ENCODE assay signal across 14 mouse cellular contexts in genomic region chr7:4613740-4614403, GRCm38 (mm10). TPM values are rescaled to one million over a fixed set of nuclear protein-coding genes. Genes with fewer than 3 reads are reported as not detected.
DNase-seq lines count a peak whose midpoint lies in the region; ATAC-seq lines count a peak whose summit lies in the region.
"Had no signal": no experiment of that assay in that cellular context is flagged by ENCODE, and none has a peak within 500 bp of the region (broad histone marks: within the 10 kb centered on the region; RNA-seq: fewer than 3 reads in every experiment).

No protein-coding gene starts in this region.

- H3K4me1 ChIP-seq in megakaryocyte, embryonic 14.5 days: peaks cover 4% of the 10 kb centered on the region
- H3K4me1 ChIP-seq in midbrain, embryonic 14.5 days (ENCODE audit: control insufficient read depth, insufficient read depth, low read length): no peaks in the 10 kb centered on the region
- H3K4me1 ChIP-seq: embryonic facial prominence, embryonic 12.5 days had no signal

- H3K9ac ChIP-seq in midbrain, embryonic 14.5 days (replicated peaks; ENCODE audit: low read length): no peak overlapping the region
- H3K9ac ChIP-seq: embryonic facial prominence, embryonic 12.5 days had no signal

- peak overlapping the region; percentile 74 for H3K4me3 ChIP-seq in megakaryocyte, embryonic 14.5 days (replicated peaks)
- H3K4me3 ChIP-seq in midbrain, embryonic 14.5 days (replicated peaks; ENCODE audit: low read depth, low read length): no peak overlapping the region
- H3K4me3 ChIP-seq: embryonic facial prominence, embryonic 12.5 days had no signal

- peak; percentile 40 to 58 for DNase-seq in kidney, postnatal 25 days
- DNase-seq in kidney, adult 18-20 months: no peak
- peak; percentile 57 for DNase-seq in T-cell, adult 2 months (ENCODE audit: low spot score)
- DNase-seq in heart, adult 18-20 months: no peak
- DNase-seq in gastrocnemius, adult 8-10 months (ENCODE audit: low spot score in 2 of 2): no peak
- DNase-seq in midbrain, embryonic 14.5 days: no peak
- DNase-seq: adrenal gland, adult 2 months; heart, postnatal 36 days; lung, postnatal 10 days had no signal

- 82% methylated on average over 14 of the region's 14 CpGs for WGBS in midbrain, embryonic 14.5 days

- H3K27ac ChIP-seq in midbrain, embryonic 14.5 days (replicated peaks; ENCODE audit: low read depth, low read length): no peak overlapping the region
- H3K27ac ChIP-seq: embryonic facial prominence, embryonic 12.5 days had no signal

- no peaks in the 10 kb centered on the region for H3K36me3 ChIP-seq in megakaryocyte, embryonic 14.5 days (replicated peaks; ENCODE audit: low read length)
- H3K36me3 ChIP-seq in midbrain, embryonic 14.5 days (ENCODE audit: control insufficient read depth, insufficient read depth, low read length): no peaks in the 10 kb centered on the region
- H3K36me3 ChIP-seq: embryonic facial prominence, embryonic 12.5 days had no signal

- ATAC-seq in hematopoietic stem cell, adult 5-6 weeks (replicated peaks in 1 of 2; ENCODE audit: insufficient read depth in 1 of 2, low FRiP score in 2 of 2, low TSS enrichment in 1 of 2, low read depth in 1 of 2, poor library complexity in 2 of 2, severe bottlenecking in 2 of 2): peak; percentile 81 to 90
- ATAC-seq in midbrain, embryonic 14.5 days (ENCODE audit: low FRiP score, low TSS enrichment): no peak
- ATAC-seq: forebrain, embryonic 14.5 days had no signal

- peaks cover 11% of the 10 kb centered on the region; the same call in 1 of the 2 replicates for H3K9me3 ChIP-seq in megakaryocyte, embryonic 14.5 days
- no peaks in the 10 kb centered on the region for H3K9me3 ChIP-seq in midbrain, embryonic 14.5 days (ENCODE audit: control insufficient read depth, low read length)
- H3K9me3 ChIP-seq: embryonic facial prominence, embryonic 12.5 days had no signal

- H3K4me2 ChIP-seq in midbrain, embryonic 14.5 days (ENCODE audit: low read length): no peak overlapping the region
- H3K4me2 ChIP-seq: embryonic facial prominence, embryonic 12.5 days had no signal

- H3K27me3 ChIP-seq in megakaryocyte, embryonic 14.5 days (replicated peaks): peaks cover 32% of the 10 kb centered on the region
- H3K27me3 ChIP-seq in midbrain, embryonic 14.5 days (ENCODE audit: control insufficient read depth, insufficient read depth, low read length): no peaks in the 10 kb centered on the region
- H3K27me3 ChIP-seq: embryonic facial prominence, embryonic 12.5 days had no signal

RNA-seq across cellular contexts. Expression of gene Ptprh, which starts 10.0 kb away (rescaled TPM):
- total RNA-seq in hematopoietic stem cell, adult 5-6 weeks (2017): not detected in 2 replicates
- polyA plus RNA-seq in megakaryocyte, embryonic 14.5 days (2012; ENCODE audit: insufficient read depth, low replicate concordance): 0.16 TPM in 1 of 2 replicates, not detected in the other
- not detected for total RNA-seq in heart, adult 18-20 months (2021)
- not detected for total RNA-seq in gastrocnemius, adult 8-10 months (2022)
- 0.09 and 0.13 TPM in 2 replicates for polyA plus RNA-seq in midbrain, embryonic 14.5 days (2014; fragmentation: Nextera tagmentation; extraction: Ambion mirVana)
- total RNA-seq: adrenal gland, adult 2 months; gastrocnemius, postnatal 4 days; heart, postnatal 36 days had no signal
- polyA plus RNA-seq: adrenal gland, adult 2 months; embryonic facial prominence, embryonic 12.5 days; forebrain, embryonic 14.5 days had no signal

RNA-seq across cellular contexts. Expression of gene Tmem86b, which starts 17.4 kb away (rescaled TPM):
- total RNA-seq in hematopoietic stem cell, adult 5-6 weeks (2017): 22.0 and 22.8 TPM in 2 replicates
- 5.3 and 15.1 TPM in 2 replicates for polyA plus RNA-seq in megakaryocyte, embryonic 14.5 days (2012; ENCODE audit: insufficient read depth, low replicate concordance)
- total RNA-seq in heart, adult 18-20 months (2021): 1 to 10 TPM; 3.8 to 6.5 TPM
- 1 to 10 TPM; 1.4 to 2.3 (median 2.0) TPM for total RNA-seq in gastrocnemius, adult 8-10 months (2022)
- polyA plus RNA-seq in midbrain, embryonic 14.5 days (2014; fragmentation: Nextera tagmentation; extraction: Ambion mirVana): 3.2 and 3.7 TPM in 2 replicates

RNA-seq across cellular contexts. Expression of gene Ppp6r1, which starts 44.9 kb away (rescaled TPM):
- 155 and 186 TPM in 2 replicates for total RNA-seq in hematopoietic stem cell, adult 5-6 weeks (2017)
- 361 and 465 TPM in 2 replicates for polyA plus RNA-seq in megakaryocyte, embryonic 14.5 days (2012; ENCODE audit: insufficient read depth, low replicate concordance)
- 10 to 100 TPM; 69.2 to 70.4 TPM for total RNA-seq in heart, adult 18-20 months (2021)
- total RNA-seq in gastrocnemius, adult 8-10 months (2022): 10 to 100 TPM; 48.2 to 53.4 (median 49.4) TPM
- 8.7 and 11.2 TPM in 2 replicates for polyA plus RNA-seq in midbrain, embryonic 14.5 days (2014; fragmentation: Nextera tagmentation; extraction: Ambion mirVana)

Comparison
In these comparisons a context has a peak if more than half of its experiments do, and no peak if none do; other contexts are left out.
1. DNase-seq: peak in kidney, postnatal 25 days (2 of 2) and T-cell, adult 2 months (single experiment); none in kidney, adult 18-20 months (single experiment), heart, adult 18-20 months (0 of 2), gastrocnemius, adult 8-10 months (0 of 2) and midbrain, embryonic 14.5 days (single experiment).